Mouse (Mus musculus): Measurements from ENCODE around the gene Mcf2.
A peak's percentile ranks its signal among the peaks of the same experiment; 100 is the strongest.

DNA sequence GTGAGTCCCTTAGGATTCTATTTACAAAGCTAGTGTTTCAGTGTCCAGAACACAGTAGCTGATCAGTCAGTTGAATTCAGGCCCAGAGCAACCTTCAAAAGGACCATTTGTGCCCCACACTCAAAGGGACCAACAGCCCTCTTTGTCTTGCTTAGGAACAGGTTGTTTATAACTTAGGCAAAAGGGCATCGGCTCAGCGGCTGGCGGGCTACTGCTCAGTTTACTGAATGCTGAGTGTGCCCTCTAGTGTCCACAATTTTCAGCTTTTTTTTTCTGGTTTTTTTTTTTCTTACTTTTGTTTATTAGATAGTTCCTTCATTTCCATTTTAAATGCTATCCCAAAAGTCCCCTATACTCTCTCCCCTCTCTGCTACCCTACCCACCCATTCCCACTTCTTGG, 152.2 kb downstream of the Mcf2 start:
- no peak for TF ChIP-seq POLR2A (IDR thresholded peaks at IDR 0.05; ENCODE audit: borderline replicate concordance, extremely low read depth, low read depth, low read length)
- TF ChIP-seq CTCF (IDR thresholded peaks at IDR 0.05; ENCODE audit: insufficient read depth, low read length) = peak; percentile 28; the same call in 1 of the 2 replicates

All from lung, adult 2 months (tissue).